Mouse (Mus musculus) left cerebral cortex, postnatal 36 days (tissue): Measurements from ENCODE around the gene Plb1. TPM values are rescaled to one million over a fixed set of nuclear protein-coding genes. Genes with fewer than 3 reads are reported as not detected.

Source experiments
- DNase-seq, 2 experiments: peaks; one replicate each; pipeline ENCODE4 v3.0.0; 2021 to 2022; ENCODE audit warnings: low spot score in 2 of 2, mixed read lengths in 1 of 2
- intact Hi-C: fragments of 180-260 bp; cut with DNase I; formaldehyde crosslinking; loops from one replicate; pipeline ENCODE4 v1.15.1; 2025
- total RNA-seq, 2 experiments: library from RNA; stranded (reverse); gene quantifications; 2 replicates each; pipeline ENCODE4 v1.2.3; 2021

The Plb1 gene
- total RNA-seq, 2 experiments from 2014 or later = 0.68 to 2.1 TPM

DNA sequence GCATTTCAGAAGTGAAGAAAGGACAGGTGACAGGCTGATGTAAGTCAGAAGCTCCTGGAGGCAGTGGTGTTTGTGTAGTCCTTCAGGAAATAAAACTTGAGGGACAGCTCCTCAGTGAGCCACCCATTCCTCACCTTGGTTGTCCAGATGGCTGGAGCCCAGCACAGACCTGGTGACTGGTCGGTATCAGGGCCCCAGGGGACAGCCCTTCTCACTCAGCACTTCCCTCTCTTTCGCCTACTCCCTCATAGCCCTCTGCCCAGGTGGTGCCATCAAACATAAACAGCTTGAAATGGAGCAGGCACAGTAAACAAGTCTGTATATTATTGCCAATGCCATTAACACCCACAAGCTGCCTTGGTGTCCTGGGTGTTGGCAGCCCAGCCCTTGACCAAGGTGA, 8.2 kb downstream of the Plb1 start:
- intact Hi-C loops = no loop called here
- DNase-seq = no peak

DNA sequence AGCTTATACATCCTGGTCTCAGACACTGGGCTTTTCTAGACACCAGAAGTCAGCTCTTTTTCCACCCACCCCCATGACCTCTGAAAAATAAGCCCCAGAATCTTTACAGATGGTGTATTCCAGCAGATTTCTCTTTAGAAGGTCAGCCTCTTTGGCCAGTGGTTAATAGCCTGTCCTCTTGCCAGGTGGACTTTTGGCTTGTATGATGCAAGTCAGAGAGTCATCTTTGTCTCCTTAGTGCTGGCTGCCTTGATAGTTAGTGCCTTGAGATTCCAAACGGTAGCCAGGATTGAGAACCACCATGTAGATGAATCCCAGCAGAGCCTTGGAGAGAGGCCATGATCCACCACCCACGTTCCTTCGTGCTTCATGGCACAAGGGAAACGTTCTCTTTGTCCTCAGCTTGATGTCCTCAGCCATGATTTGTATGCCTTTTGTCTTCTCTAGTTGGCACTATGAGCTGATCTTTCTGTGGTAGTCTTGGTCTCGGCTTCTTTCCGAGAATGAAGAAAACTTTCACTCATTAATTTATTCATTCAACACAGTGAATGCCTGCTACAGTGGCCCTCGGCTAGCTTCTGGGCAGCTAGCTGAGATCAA, 10.9 kb downstream of the Plb1 start:
- DNase-seq = no peak
- intact Hi-C loops = no loop called here

DNA sequence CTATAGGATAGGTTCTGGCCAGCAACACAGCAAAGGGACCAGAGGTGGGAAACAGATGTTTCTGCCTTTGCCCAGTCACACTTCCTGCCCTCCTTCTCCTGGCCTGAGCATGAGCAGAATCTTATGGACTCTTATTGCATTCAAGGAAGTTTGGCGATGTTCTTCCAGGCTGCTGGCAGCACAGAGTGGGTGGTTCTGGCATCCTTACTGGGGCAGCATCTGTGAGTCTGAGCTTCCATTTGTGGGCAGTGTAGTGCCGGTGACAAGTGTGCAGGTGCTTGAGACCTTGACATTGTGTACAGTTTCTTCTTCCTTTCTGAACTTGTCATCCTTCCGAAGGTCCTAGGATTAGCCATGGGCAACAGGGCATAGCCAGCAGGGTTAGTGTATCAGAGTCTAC, 12.9 kb downstream of the Plb1 start:
- DNase-seq = peak; percentile 50 to 52
- intact Hi-C loops = no loop called here

DNA sequence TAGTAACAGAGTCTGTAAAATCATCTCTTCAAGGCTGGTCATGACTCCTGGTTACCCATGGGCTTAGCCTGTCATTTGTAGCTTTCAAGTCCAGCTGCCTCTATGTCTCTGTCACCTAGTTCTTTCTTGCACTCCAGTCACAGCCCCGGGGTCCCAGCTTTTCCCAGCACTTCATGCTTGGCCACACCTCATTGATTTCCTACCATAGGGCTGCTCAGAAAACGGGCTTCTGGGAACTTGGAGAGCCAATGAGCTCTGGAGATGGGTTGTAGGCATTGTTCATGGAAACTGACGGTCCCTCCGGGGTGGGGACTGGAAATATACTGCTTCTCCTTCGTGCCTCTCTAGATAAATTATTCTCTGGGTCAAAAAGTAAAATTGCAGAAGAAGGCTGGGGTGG, 28.2 kb downstream of the Plb1 start:
- DNase-seq = no peak
- intact Hi-C loops = no loop called here

DNA sequence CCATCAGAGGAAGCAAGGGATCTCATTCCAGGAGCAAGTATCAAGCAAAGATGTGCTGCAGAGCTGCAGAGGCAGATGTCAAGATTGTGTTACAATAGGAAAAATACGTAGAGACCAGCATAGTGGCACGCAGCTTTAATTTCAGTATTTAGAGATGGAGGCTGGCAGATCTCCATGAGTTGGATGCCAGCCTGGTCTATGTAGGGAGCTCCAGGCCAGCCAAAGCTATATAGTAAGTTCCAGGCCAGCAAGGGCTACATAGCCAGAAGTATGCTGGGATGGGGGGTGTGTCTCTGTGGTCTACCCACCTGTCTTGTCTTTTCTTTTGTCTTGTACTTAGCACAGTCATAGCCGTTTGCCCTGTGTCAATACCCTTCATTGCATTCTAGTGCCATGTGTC, 28.7 kb downstream of the Plb1 start:
- intact Hi-C loops = no loop called here
- DNase-seq = no peak

DNA sequence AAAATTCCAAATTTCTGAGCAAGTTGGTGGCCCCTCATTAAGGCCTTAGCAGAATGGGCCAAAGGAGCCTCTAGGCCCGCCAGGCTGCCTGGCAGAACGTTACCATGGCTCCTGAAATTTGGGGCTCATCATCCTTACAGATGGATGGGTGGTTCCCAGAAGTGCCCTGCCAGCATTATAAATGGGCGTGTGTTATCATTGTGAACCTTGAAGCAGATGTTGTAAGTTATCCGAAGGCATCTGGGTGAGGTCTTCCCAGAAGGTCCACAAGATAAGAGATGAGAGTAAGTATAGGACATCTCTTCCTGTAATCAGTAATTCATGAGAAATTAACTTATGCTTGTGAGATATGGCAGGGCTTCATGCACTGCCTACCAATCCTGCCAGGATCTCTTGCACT, 30.0 kb downstream of the Plb1 start:
- intact Hi-C loops = no loop called here
- DNase-seq = no peak

DNA sequence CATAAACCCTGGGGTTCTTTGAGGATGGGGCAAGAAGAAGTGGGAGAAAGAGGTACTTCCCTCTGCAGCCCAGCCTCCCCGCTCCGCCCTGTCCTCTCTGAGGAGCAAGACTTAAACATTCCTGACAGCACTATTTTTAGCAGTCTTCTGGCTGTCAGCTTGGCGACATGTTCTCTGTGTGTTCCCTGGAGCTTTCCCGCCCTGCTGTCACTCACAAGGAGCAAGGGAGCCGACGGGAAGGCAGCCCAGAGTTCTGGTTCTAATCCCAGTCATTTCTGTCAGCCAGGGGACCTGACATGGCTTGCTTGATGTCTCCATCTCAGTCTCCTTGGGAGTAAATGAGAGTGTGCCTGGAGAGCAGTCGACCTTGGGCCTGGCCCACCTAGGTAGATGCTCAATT, 40.0 kb downstream of the Plb1 start:
- no peak for DNase-seq
- intact Hi-C loops = no loop called here

DNA sequence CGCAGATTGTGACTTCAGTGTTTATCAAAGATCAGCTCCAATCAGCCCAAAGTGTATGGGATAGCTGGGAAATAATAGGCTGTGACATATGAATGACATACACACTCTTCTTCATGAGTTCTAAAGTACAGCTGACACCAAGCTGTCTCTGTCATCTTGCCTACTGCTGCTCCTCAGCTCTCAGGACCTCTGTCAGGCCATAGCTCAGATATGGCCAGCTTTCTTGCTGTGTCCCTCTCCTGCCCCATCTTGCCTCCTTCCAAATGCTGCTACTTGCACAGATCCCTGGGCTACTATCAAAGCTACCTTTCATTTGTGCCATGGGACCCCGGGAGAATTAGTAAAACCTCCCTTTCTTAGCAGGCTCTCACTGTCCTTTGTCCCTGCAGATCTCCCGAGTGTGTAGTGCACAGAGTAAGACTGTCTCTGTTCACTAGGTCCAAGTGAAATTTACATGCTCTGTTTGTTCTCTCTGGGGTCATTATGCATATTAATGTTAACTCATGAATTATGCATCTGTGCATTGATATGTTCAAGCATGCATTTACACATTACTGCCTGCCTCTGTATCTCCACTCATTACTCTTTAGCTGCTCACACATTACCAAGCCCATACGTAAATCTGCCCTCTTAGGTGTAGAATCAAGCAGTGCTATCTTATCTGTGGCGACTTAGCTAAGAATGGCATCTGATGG, 45.6 kb downstream of the Plb1 start:
- intact Hi-C loops = no loop called here
- DNase-seq = no peak

DNA sequence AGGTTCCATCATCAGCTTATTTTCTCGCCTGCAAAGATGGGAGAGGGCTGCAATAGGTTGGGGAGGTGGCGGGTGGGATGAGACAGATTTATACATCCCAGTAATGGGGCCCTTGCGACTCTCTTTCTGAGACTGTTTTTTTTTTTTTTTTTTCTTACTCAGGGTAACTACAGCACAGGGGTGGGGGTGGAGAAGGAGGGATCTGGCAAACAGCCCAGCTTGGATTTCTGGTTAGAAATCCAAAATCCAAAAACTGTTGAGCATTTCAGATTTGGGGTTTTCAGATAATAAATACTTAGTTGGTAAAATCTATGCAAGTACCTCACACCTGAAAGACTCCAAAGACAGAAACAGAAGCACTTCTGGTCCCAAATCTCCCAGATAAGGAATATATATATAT, 47.6 kb downstream of the Plb1 start:
- intact Hi-C loops = no loop called here
- DNase-seq = no peak

DNA sequence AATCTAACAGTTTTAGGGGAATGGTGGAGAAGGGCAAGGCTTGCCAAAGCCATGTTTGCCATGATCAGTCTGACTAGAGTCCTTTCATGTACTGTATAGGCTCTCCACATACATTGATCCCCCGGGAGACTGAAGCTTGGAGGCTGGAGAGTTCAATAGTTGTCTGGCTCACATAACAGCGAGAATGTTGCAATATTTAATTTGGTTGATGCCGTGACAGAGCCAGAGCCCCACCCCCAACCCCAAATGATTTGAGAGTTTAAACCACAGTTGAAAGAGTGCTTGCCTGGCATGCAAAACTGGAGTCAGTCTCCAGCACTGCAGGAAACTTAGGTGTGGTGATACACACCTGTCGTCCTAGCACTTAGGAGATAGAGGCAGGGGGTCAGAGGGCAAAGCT, 49.8 kb downstream of the Plb1 start:
- DNase-seq = no peak
- intact Hi-C loops = no loop called here

DNA sequence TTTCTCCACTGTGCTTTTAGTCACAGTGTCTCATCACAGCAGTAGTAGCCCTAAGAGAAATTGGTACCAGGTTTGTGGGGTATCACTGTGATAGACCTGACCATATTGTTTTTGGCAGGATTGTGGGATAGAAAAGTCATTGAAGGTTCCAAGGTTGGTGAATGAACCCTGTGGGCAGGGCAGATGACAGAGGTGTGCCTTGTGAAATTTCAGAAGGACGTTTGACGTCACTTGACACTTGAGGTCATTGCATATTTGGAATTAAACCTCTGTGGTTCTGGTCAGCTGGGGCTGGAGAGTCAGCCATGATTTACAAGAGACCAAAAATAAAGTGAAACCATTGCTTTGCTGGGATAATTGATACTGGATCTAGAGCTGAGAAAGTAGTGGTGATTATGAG, 50.9 kb downstream of the Plb1 start:
- intact Hi-C loops = no loop called here
- DNase-seq = no peak

DNA sequence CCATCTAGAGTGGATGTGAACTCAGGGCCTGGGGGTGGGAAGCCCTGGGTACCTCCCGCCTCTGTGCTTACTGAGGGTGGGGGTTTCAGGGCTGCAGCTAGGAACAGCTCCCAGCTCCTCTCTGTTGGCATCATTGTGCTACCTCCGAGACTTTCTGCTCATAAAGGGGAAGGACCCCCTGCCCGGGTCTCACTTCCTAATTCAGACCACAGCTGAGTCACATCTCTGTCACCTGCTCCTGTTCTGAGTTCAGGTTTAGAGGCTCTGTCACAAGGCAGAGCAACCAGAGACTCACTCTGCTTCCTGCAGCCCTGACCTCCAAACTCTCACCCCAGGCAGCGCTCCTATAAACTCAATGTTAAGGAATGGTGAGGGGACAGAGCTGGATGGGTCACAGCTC, 53.8 kb downstream of the Plb1 start:
- intact Hi-C loops = no loop called here
- DNase-seq = no peak

DNA sequence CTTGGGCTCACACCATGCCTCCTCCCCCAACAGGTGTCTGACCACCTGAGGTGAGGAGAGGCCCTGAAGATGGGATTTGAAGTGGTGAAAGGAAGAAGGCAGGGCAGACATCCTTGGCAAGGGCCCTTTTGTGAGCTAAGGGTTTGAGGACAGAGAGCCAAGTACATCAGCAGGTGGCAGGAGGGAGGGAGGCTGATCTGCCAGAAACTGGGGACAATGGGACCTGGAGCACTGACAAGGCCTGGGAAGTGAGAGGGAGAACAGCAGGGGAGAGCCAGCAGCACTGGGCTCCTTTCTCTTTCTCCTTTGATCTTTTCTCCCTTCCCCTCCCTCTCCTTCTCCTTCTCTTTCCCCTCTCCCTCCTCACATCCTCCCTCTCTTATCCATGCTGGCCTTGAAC, 55.5 kb downstream of the Plb1 start:
- no peak for DNase-seq
- intact Hi-C loops = no loop called here

DNA sequence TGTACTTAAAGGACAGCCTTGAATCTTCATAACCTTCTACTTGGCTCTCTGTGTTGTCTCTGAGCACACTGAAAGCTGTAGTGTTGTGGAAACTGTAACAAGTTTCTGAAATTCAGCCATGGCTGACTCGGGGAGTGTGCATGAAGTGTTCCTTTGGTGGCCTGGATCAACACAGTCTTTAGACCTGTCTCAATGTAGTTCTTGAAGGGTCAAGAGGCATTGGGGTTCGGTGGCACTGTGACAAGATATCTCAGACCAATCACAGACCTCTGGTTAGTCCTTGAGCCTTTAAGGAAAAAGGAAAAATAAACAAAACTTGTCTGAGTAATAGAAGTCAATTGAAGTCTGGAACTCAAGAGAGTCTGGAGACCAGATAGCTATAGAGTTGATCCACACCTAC, 58.8 kb downstream of the Plb1 start:
- intact Hi-C loops = no loop called here

DNA sequence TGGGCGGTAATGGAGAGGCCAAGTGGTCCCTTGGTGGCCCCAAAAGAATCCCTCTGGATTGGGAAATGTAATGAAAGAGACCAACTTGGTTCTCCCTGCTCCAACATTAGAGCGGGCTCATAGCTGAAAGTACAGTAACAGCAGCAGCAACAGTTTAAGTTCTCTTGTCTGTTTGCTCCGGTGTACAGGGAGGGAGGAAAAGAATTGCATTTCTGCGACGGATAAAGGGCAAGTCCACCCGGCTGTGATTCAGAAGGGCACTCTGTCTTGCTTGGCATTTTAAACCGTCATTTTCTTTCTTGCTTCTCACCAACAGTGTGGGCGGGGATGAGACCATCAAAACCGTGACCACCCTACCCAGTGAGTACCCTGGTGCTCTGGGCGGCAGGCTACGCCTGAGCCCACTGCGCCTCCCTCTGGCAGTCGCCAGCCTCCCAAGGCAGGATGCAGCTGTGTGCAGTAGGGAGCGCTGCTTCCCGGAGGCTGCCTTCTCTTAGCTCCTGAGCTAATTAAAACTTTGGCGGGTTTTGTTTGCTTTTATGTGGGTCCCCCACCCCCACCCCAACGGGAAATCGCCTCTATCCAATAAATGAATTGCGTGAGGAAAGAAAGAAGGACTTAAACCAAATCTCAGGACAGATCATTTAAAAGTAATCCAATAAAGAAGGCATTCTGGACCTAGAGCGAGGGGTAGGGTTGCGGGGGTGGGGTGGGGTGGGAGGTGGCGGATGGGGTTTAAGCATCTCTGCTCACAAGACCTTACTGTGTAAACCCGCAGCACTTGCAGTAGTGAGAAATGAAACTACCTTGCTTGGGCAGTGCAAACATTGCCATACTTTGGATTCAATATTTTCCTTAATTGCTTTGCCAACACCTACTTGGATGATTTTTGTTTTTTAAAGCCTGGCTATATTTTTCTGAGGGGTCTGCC, 70.7 kb downstream of the Plb1 start:
- intact Hi-C loops = loop anchor here (10.0 kb wide), 1 partner anchor 738 kb away; no protein-coding TSS in a partner anchor
- peak; percentile 46 to 52 for DNase-seq

More for the DNA sequence above, 58.8 kb downstream of the Plb1 start:
- no peak for DNase-seq

DNA sequence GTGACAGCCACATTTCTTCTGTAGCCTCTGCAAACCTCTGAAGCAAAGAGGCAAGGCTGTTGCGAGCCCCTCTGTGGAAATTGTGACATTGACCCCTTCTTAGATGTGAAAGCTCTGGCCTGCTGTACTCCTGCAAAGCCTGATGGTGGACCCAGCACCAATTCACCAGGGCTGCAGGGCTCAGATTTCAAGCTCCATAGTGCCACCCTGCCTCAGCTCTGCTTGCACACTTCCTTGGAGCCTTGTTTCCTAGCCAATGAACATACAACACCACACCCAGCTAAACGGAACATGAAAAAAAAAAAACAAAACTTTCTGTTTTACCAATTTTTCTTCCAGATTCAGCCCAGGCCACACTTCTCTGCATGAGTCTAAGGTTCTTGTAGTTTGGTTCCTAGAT, 74.6 kb downstream of the Plb1 start:
- DNase-seq = no peak
- intact Hi-C loops = loop anchor here (10.0 kb wide), 1 partner anchor 742 kb away; no protein-coding TSS in a partner anchor

DNA sequence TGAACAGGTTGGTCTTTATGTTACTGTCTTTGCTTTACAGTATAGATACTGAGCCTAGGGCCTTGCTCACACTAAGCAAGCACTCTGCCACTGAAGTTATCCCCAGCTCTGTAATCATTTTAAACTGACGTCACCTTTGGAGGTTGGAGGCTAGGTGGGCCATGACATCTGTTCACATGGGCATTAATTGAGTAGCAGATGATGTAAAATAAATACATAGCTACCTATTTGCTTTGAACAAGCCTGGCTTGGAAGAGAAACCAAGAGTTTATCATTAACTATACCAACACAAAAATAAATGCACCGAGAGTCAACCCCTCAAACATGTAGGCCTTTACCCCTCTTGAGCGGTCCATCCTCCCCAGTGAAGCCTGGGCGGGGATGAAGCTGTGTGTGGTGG, 76.1 kb downstream of the Plb1 start:
- no peak for DNase-seq
- intact Hi-C loops = loop anchor here (10.0 kb wide), 1 partner anchor 744 kb away; no protein-coding TSS in a partner anchor

DNA sequence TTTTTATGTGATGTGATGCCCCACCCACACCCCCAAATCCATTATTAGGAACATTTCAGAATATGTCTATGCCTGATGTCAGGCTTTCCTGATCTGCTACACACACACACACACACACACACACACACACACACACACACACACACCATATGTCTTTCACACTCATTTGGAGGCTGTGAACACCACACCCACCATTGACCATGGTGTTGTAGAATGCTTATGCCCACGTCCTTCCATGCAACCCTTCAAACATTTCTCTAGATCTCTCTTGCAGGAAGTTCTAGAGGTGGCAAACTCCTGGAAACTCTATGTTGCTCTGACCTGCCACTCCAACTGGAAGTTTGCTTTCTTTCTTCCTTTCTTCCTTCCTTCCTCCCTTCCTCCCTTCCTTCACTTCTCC, 77.2 kb downstream of the Plb1 start:
- intact Hi-C loops = loop anchor here (10.0 kb wide), 1 partner anchor 745 kb away; no protein-coding TSS in a partner anchor
- DNase-seq = peak; percentile 11 to 14

DNA sequence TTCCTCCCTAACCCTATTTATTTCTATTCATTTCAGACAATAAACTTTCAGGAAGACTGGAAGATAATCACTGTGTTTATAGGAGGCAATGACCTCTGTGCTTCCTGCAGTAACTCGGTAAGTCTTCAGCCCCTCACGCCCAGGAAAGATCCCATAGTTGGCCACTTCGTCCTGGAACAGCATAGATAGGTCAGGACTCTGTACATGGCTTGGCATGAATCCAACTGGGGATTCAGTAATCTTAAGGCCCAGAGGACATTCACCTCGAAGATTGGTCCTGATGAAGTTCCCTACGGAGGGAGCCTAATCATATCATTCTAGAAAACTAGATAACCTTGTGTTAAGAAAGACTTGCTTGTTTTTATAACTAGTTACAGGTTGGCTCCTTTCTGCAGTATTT, 78.3 kb downstream of the Plb1 start:
- intact Hi-C loops = no loop called here

DNA sequence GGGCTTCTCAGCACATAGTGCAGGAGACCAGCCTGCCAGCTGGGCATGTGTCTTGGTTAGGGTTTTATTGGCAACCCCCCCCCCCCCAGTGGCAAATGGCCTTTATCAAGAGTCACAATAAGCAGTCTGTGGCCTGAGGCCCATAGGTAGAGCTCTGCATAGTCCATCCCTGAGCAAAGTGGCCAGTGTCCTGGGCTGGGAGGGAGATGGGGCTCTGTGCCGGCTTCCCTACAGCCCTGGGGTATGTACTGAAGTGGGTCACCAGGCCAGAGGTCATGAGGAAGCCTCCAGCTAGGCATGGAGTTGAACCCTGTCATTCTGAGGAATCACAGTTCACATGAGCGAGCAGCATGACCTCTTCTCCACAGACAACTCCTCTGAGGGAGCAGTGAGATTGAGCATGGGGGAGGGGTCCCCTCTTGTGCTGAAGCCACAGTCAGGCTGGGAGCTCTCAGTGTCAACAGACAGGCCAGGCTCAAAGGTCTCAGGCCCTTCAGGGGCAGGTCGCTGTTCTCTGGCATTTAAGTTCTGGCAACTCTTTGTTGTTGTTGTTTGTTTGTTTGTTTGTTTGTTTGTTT, 79.2 kb downstream of the Plb1 start:
- no peak for DNase-seq
- intact Hi-C loops = no loop called here

More for the DNA sequence above, 78.3 kb downstream of the Plb1 start:
- DNase-seq = no peak
